Mouse (Mus musculus) forebrain, embryonic 15.5 days (tissue): ENCODE data around the gene Hoga1. TPM values are rescaled to one million over a fixed set of nuclear protein-coding genes. Genes with fewer than 3 reads are reported as not detected.
A peak's percentile ranks its signal among the peaks of the same experiment; 100 is the strongest.

Experiments used
- ATAC-seq: fragments of 200-750 bp; cut with Nextera tagmentation; replicated peaks from 2 replicates; pipeline ENCODE4 v1.8.0; 2017; ENCODE audit warnings: mild to moderate bottlenecking, moderate TSS enrichment, moderate library complexity
- H3K27ac ChIP-seq: fragments of 300-500 bp; sonication (generic); replicated peaks from 2 replicates; pipeline ENCODE4 v1.5.1; 2015; ENCODE audit warnings: mild to moderate bottlenecking, inconsistent platforms
- H3K27me3 ChIP-seq: fragments of 300-500 bp; sonication (generic); 2 replicates; pipeline ENCODE4 v1.6.1; 2015; ENCODE audit warnings: inconsistent platforms
- H3K36me3 ChIP-seq: fragments of 300-500 bp; sonication (generic); 2 replicates; pipeline ENCODE4 v1.6.1; 2015; ENCODE audit warnings: mild to moderate bottlenecking, inconsistent platforms
- H3K4me1 ChIP-seq: fragments of 300-500 bp; sonication (generic); 2 replicates; pipeline ENCODE4 v1.6.1; 2015; ENCODE audit warnings: inconsistent platforms
- H3K4me2 ChIP-seq: fragments of 300-500 bp; sonication (generic); replicated peaks from 2 replicates; pipeline ENCODE4 v1.6.1; 2015; ENCODE audit warnings: mild to moderate bottlenecking, inconsistent platforms
- H3K4me3 ChIP-seq: fragments of 300-500 bp; sonication (generic); 2 replicates; pipeline ENCODE4 v1.5.1; 2015; ENCODE audit warnings: mild to moderate bottlenecking, inconsistent platforms
- H3K9ac ChIP-seq: fragments of 300-500 bp; sonication (generic); replicated peaks from 2 replicates; pipeline ENCODE4 v1.6.1; 2015; ENCODE audit warnings: mild to moderate bottlenecking, inconsistent platforms
- H3K9me3 ChIP-seq: fragments of 300-500 bp; sonication (generic); 2 replicates; pipeline ENCODE4 v1.6.1; 2016; ENCODE audit warnings: inconsistent platforms
- WGBS: fragments of 180-500 bp; shearing (Covaris S2); methylation state at CpG from one replicate; pipeline ENCODE4 v1.1.7; 2015; ENCODE audit warnings: mixed read lengths; 5-methylcytosine and 5-hydroxymethylcytosine counted together
- polyA plus RNA-seq: library from polyadenylated mRNA; unstranded; fragments of >200 nt; fragmentation: Nextera tagmentation; extraction: Ambion mirVana; gene quantifications from 2 replicates; pipeline ENCODE4 v1.2.1, GENCODE M21; 2015

Gene Hoga1
- polyA plus RNA-seq: 0.96 and 1.2 TPM in 2 replicates

DNA sequence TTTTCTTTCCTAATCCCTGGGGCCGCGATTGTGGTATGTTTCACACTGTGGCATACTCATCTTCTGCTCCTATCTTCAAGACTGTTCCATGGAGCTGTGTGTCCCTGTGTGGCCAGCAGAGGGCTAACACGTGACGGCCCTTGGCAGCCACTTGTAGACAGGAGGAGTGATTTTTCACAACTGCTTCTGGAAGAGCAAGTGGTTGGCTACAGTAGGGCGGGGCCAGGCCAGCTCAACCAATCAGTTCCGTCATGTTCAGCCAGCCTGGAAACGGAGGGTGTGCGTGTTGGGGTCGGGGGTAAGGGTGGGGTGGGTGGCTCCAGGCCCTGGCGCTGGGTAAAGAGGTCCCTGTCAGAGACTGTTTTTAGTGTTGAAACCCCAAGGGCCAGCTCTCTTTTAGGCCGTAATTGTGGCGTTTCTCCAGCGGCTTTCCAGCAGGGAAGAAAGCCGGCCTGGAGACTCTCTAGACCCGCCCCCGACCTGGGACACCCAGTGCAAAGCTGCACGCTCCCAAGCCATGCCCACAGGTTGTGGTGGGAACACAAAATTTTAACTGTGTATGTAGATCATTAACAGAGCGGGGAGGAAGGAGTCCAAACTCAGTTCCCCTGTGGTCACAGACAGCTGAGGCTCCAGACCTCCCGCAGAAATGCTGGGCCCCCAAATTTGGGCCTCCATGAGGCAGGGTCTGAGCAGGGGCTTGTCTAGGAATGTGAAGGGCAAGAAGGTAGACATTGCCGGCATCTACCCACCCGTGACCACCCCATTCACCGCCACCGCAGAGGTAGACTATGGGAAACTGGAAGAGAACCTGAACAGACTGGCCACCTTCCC is at the start of gene Hoga1:
TSS of gene Hoga1 (plus strand) at position 342 of the 834 bp plus-strand sequence.
- peaks cover 6% of the 10 kb centered on the region; the same call in 1 of the 2 replicates for H3K4me1 ChIP-seq
- H3K27me3 ChIP-seq: no peaks in the 10 kb centered on the region
- H3K9me3 ChIP-seq: no peaks in the 10 kb centered on the region
- no peaks in the 10 kb centered on the region for H3K36me3 ChIP-seq
- peak within 1 kb of the TSS; percentile 40 for H3K4me2 ChIP-seq
- peak; percentile 82 for ATAC-seq
- H3K4me3 ChIP-seq: peak within 1 kb of the TSS; percentile 24
- H3K9ac ChIP-seq: no peak within 1 kb of the TSS
- no peak within 1 kb of the TSS for H3K27ac ChIP-seq
- WGBS: 27% methylated on average over 23 of the region's 23 CpGs

- WGBS: 94% methylated on average over 10 of the region's 10 CpGs
Measured at GRCm38 (mm10) chr19:41997090-41997489, 48.3 kb upstream of the Hoga1 start.

GRCm38 (mm10) chr19:41998770-41999548 is 46.5 kb upstream of the Hoga1 start:
- no peak overlapping the region for H3K4me3 ChIP-seq
- WGBS: 89% methylated on average over 9 of the region's 9 CpGs
- H3K4me1 ChIP-seq: no peaks in the 10 kb centered on the region

More at GRCm38 (mm10) chr19:41997090-41997489, 48.3 kb upstream of the Hoga1 start:
- H3K4me3 ChIP-seq: no peak overlapping the region
- H3K36me3 ChIP-seq: no peaks in the 10 kb centered on the region
- no peak overlapping the region for H3K9ac ChIP-seq
- H3K4me2 ChIP-seq: no peak overlapping the region
- H3K27ac ChIP-seq: no peak overlapping the region
- no peaks in the 10 kb centered on the region for H3K27me3 ChIP-seq
- ATAC-seq: no peak
- H3K4me1 ChIP-seq: 0 out of 2 replicates have a peak, but pooled peaks cover 11% of the 10 kb centered on the region
- no peaks in the 10 kb centered on the region for H3K9me3 ChIP-seq

DNA sequence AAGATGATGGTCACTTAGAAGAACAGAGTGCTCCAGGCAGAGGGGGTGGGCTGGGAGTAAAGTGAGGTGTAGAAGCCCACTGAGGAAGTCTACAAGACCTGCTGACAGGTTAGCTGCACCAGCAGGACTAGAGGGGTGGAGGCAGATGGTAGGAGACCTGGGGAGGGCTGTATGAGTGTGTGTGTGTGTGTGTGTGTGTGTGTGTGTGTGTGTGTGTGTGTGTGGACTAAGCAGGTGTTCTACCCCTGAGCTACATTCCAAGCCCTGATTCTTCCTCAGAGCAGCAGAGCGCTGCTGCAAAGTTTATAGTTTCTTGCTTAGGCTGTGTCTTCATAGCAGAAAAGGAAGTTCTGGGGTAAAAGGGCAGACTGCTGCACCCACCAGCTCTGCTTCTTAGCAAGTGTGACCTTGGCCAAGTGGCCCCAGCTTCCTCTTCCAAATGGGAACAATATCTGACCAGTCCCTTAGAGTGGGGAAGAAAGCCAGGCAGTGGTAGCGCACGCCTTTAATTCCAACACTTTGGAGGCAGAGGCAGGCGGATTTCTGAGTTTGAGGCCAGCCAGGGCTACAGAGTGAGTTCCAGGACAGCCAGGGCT is 45.6 kb upstream of the Hoga1 start:
- no peaks in the 10 kb centered on the region for H3K36me3 ChIP-seq
- ATAC-seq: no peak
- H3K9ac ChIP-seq: no peak overlapping the region
- no peak overlapping the region for H3K4me3 ChIP-seq
- no peak overlapping the region for H3K4me2 ChIP-seq
- H3K27me3 ChIP-seq: no peaks in the 10 kb centered on the region
- WGBS: 87% methylated on average over 4 of the region's 4 CpGs
- no peaks in the 10 kb centered on the region for H3K9me3 ChIP-seq
- H3K27ac ChIP-seq: no peak overlapping the region
- H3K4me1 ChIP-seq: no peaks in the 10 kb centered on the region

More at GRCm38 (mm10) chr19:41998770-41999548, 46.5 kb upstream of the Hoga1 start:
- H3K9me3 ChIP-seq: no peaks in the 10 kb centered on the region
- H3K4me2 ChIP-seq: no peak overlapping the region
- no peak overlapping the region for H3K27ac ChIP-seq
- no peak overlapping the region for H3K9ac ChIP-seq
- no peak for ATAC-seq
- H3K36me3 ChIP-seq: no peaks in the 10 kb centered on the region
- H3K27me3 ChIP-seq: no peaks in the 10 kb centered on the region

- no peaks in the 10 kb centered on the region for H3K4me1 ChIP-seq
- no peak for ATAC-seq
- WGBS: 79% methylated on average over 4 of the region's 4 CpGs
- no peak overlapping the region for H3K4me2 ChIP-seq
- no peaks in the 10 kb centered on the region for H3K27me3 ChIP-seq
- no peaks in the 10 kb centered on the region for H3K9me3 ChIP-seq
- H3K27ac ChIP-seq: no peak overlapping the region
- no peaks in the 10 kb centered on the region for H3K36me3 ChIP-seq
- H3K9ac ChIP-seq: no peak overlapping the region
- H3K4me3 ChIP-seq: no peak overlapping the region
Measured at GRCm38 (mm10) chr19:42000446-42000958, 44.9 kb upstream of the Hoga1 start.

GRCm38 (mm10) chr19:42001253-42001980 is 44.0 kb upstream of the Hoga1 start:
- Histone ChIP-seq H3K9me3 (no peaks in the 10 kb centered on the region), H3K27ac (no peak overlapping the region), H3K9ac (no peak overlapping the region), H3K36me3 (no peaks in the 10 kb centered on the region), H3K4me2 (no peak overlapping the region), H3K4me1 (no peaks in the 10 kb centered on the region), H3K27me3 (no peaks in the 10 kb centered on the region), H3K4me3 (no peak overlapping the region)
- no peak for ATAC-seq
- WGBS: 90% methylated on average over 12 of the region's 12 CpGs

DNA sequence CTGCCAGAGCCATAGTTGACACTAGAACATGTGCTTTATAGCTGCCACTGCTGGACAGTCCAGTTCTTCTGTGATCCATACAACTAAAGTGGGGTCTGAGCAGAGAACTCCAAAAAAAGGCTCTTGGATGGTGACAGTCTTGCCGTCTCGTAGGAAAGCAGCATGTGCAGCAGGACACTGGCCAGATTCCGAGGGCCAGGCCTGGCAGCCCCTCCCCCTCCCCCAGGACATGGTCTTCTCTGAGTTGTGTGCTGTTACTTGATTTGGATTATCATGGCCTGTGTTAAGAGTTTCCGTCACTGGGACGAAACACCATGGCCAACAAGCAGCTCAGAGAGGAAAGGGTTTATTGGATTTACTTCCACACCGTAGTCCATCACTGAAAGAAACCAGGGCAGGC is 41.2 kb upstream of the Hoga1 start:
- no peak overlapping the region for H3K4me3 ChIP-seq
- H3K36me3 ChIP-seq: no peaks in the 10 kb centered on the region
- H3K4me2 ChIP-seq: no peak overlapping the region
- no peaks in the 10 kb centered on the region for H3K9me3 ChIP-seq
- no peak for ATAC-seq
- no peaks in the 10 kb centered on the region for H3K27me3 ChIP-seq
- 80% methylated on average over 6 of the region's 6 CpGs for WGBS
- no peak overlapping the region for H3K9ac ChIP-seq
- H3K4me1 ChIP-seq: no peaks in the 10 kb centered on the region
- no peak overlapping the region for H3K27ac ChIP-seq

- 79% methylated on average over 3 of the region's 3 CpGs for WGBS
- H3K27ac ChIP-seq: no peak overlapping the region
- no peak overlapping the region for H3K9ac ChIP-seq
- no peaks in the 10 kb centered on the region for H3K27me3 ChIP-seq
- H3K4me2 ChIP-seq: no peak overlapping the region
- H3K4me3 ChIP-seq: no peak overlapping the region
- H3K9me3 ChIP-seq: no peaks in the 10 kb centered on the region
- ATAC-seq: no peak
- no peaks in the 10 kb centered on the region for H3K4me1 ChIP-seq
- no peaks in the 10 kb centered on the region for H3K36me3 ChIP-seq
Measured at GRCm38 (mm10) chr19:42005616-42006015, 39.8 kb upstream of the Hoga1 start.

DNA sequence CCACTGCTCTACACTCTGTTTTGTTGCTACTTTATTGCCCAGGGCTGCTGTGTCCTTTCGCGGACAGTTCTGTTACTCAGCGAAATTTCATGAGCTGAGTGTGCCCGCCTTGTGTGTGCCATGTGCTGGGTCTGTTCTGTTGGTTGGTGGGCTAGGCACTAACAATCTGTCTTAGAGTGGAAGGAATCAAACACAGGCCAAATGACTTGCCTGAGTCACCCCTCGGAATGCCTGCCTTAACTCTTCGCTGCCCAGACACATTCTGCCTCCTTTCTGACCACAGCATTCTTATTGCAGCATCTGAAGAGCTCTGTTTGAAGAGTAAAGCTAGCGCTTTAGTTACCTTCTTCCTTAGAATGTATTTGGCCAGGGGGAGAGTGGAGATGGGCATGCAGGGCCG is 38.8 kb upstream of the Hoga1 start:
- WGBS: 72% methylated on average over 8 of the region's 8 CpGs
- Histone ChIP-seq H3K27ac (no peak overlapping the region), H3K4me3 (no peak overlapping the region), H3K27me3 (no peaks in the 10 kb centered on the region), H3K9me3 (no peaks in the 10 kb centered on the region), H3K4me2 (no peak overlapping the region), H3K4me1 (no peaks in the 10 kb centered on the region), H3K9ac (no peak overlapping the region), H3K36me3 (no peaks in the 10 kb centered on the region)
- ATAC-seq: no peak

DNA sequence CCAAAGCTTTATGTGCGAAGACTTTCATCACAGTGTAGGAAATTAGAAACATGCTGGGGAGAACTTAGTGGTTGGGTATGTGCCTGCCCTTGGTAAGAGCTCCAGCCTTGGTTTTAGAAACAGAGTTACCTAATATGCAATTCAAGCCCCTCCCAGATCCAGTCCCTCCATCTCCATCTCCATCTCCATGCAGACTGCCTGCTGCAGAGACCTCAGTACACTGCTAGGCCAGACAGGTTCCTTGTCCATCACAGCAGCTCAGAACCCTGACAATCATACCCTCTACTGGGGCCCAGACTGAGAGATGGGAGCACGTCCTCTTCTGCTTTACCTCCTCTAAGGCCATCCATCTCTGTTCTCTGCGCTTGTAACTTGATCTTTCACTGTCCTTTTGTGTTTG is 36.8 kb upstream of the Hoga1 start:
- Histone ChIP-seq H3K36me3 (no peaks in the 10 kb centered on the region), H3K4me3 (no peak overlapping the region), H3K4me1 (no peaks in the 10 kb centered on the region), H3K9me3 (no peaks in the 10 kb centered on the region), H3K9ac (no peak overlapping the region), H3K27ac (no peak overlapping the region), H3K27me3 (no peaks in the 10 kb centered on the region), H3K4me2 (no peak overlapping the region)
- 74% methylated on average over 3 of the region's 3 CpGs for WGBS
- ATAC-seq: no peak

- Histone ChIP-seq H3K4me3 (no peak overlapping the region), H3K9me3 (no peaks in the 10 kb centered on the region), H3K27me3 (no peaks in the 10 kb centered on the region), H3K9ac (no peak overlapping the region), H3K4me1 (no peaks in the 10 kb centered on the region), H3K36me3 (no peaks in the 10 kb centered on the region), H3K4me2 (no peak overlapping the region), H3K27ac (no peak overlapping the region)
- ATAC-seq: no peak
- 74% methylated on average over 7 of the region's 7 CpGs for WGBS
Measured at GRCm38 (mm10) chr19:42009067-42009466, 36.3 kb upstream of the Hoga1 start.
